Mouse (Mus musculus) liver, postnatal 0 days (tissue): ENCODE results near the gene Pik3c2g. TPM values are rescaled to one million over a fixed set of nuclear protein-coding genes. Genes with fewer than 3 reads are reported as not detected.

Experiments
- ATAC-seq: fragments of 200-750 bp; cut with Nextera tagmentation; 2 replicates; pipeline ENCODE4 v1.8.0; 2017; ENCODE audit warnings: mild to moderate bottlenecking, moderate library complexity
- DNase-seq: peaks from one replicate; pipeline ENCODE4 v3.0.0-alpha.2; 2016
- H3K27ac ChIP-seq: fragments of 300-500 bp; sonication (generic); 2 replicates; pipeline ENCODE4 v1.5.1; 2014; ENCODE audit warnings: antibody characterized with exemption, moderate library complexity, mild to moderate bottlenecking, low read depth
- H3K27me3 ChIP-seq: fragments of 300-500 bp; sonication (generic); 2 replicates; pipeline ENCODE4 v1.6.1; 2014; ENCODE audit warnings: low read length, control low read depth, mixed read lengths; ENCODE audit not compliant: insufficient read depth
- H3K36me3 ChIP-seq: fragments of 300-500 bp; sonication (generic); replicated peaks from 2 replicates; pipeline ENCODE4 v1.6.1; 2014; ENCODE audit warnings: mild to moderate bottlenecking, control low read depth, low read length, moderate library complexity, mixed read lengths; ENCODE audit not compliant: insufficient read depth
- H3K4me1 ChIP-seq: fragments of 300-500 bp; sonication (generic); 2 replicates; pipeline ENCODE4 v1.6.1; 2014; ENCODE audit warnings: antibody characterized with exemption, mild to moderate bottlenecking, control low read depth; ENCODE audit not compliant: insufficient read depth
- H3K4me2 ChIP-seq: fragments of 300-500 bp; sonication (generic); 2 replicates; pipeline ENCODE4 v1.6.1; 2014; ENCODE audit warnings: low read depth, mild to moderate bottlenecking, low read length, moderate library complexity, mixed read lengths
- H3K4me3 ChIP-seq: fragments of 300-500 bp; sonication (generic); 2 replicates; pipeline ENCODE4 v1.5.1; 2014; ENCODE audit warnings: low read depth, low read length
- H3K9ac ChIP-seq: fragments of 300-500 bp; sonication (generic); replicated peaks from 2 replicates; pipeline ENCODE4 v1.6.1; 2014; ENCODE audit warnings: mild to moderate bottlenecking, moderate library complexity
- H3K9me3 ChIP-seq: fragments of 300-500 bp; sonication (generic); 2 replicates; pipeline ENCODE4 v1.6.1; 2016; ENCODE audit warnings: mild to moderate bottlenecking, control low read depth, low read length, mixed read lengths
- CTCF ChIP-seq: sonication (generic); IDR thresholded peaks from 2 replicates; pipeline ENCODE4 v1.5.1; 2016; ENCODE audit warnings: antibody characterized with exemption, low read depth
- EP300 ChIP-seq: IDR thresholded peaks from 2 replicates; pipeline ENCODE4 v1.6.1; 2016; ENCODE audit warnings: antibody characterized with exemption, low read depth, mild to moderate bottlenecking
- WGBS: fragments of 180-500 bp; shearing (Covaris S2); extraction: QIAGEN DNeasy Blood & Tissue Kit; methylation state at CpG from one replicate; pipeline ENCODE4 v1.1.7; 2014; ENCODE audit not compliant: insufficient replicate concordance; 5-methylcytosine and 5-hydroxymethylcytosine counted together
- polyA plus RNA-seq: library from polyadenylated mRNA; unstranded; fragments of >200 nt; fragmentation: Nextera tagmentation; extraction: Ambion mirVana; gene quantifications from 2 replicates; pipeline ENCODE4 v1.2.1, GENCODE M21; 2015

The Pik3c2g gene
- polyA plus RNA-seq, 1 experiment from 2014 or later, result 5.6 TPM

- no peak for TF ChIP-seq CTCF
- TF ChIP-seq EP300, result no peak
- no peaks in the 10 kb centered on the region for H3K4me1 ChIP-seq
- no peak overlapping the region for H3K4me2 ChIP-seq
- no peaks in the 10 kb centered on the region for H3K36me3 ChIP-seq
- H3K27me3 ChIP-seq, result no peaks in the 10 kb centered on the region
- DNase-seq (no peak), ATAC-seq (no peak)
- no peak overlapping the region for H3K4me3 ChIP-seq
- no peak overlapping the region for H3K9ac ChIP-seq
- no peaks in the 10 kb centered on the region for H3K9me3 ChIP-seq
- 77% methylated on average over 3 of the region's 3 CpGs for WGBS
- no peak overlapping the region for H3K27ac ChIP-seq
Measured at GRCm38 (mm10) chr6:139718416-139718984, 131.5 kb downstream of the Pik3c2g start.

- Histone ChIP-seq H3K27me3 (no peaks in the 10 kb centered on the region), H3K4me1 (no peaks in the 10 kb centered on the region), H3K4me2 (no peak overlapping the region), H3K9me3 (no peaks in the 10 kb centered on the region), H3K4me3 (no peak overlapping the region), H3K36me3 (no peaks in the 10 kb centered on the region), H3K27ac (no peak overlapping the region), H3K9ac (no peak overlapping the region)
- no peak for ATAC-seq
- TF ChIP-seq CTCF (no peak), EP300 (no peak)
- WGBS, result 82% methylated on average over 13 of the region's 13 CpGs
- DNase-seq, result no peak
Measured at GRCm38 (mm10) chr6:139719639-139720221, 132.7 kb downstream of the Pik3c2g start.

- no peak overlapping the region for H3K27ac ChIP-seq
- WGBS, result 70% methylated on average over 9 of the region's 9 CpGs
- DNase-seq (no peak), ATAC-seq (no peak)
- no peak for TF ChIP-seq CTCF
- TF ChIP-seq EP300, result no peak
- no peaks in the 10 kb centered on the region for H3K4me1 ChIP-seq
- no peak overlapping the region for H3K4me2 ChIP-seq
- no peaks in the 10 kb centered on the region for H3K9me3 ChIP-seq
- no peaks in the 10 kb centered on the region for H3K36me3 ChIP-seq
- H3K27me3 ChIP-seq, result no peaks in the 10 kb centered on the region
- no peak overlapping the region for H3K4me3 ChIP-seq
- no peak overlapping the region for H3K9ac ChIP-seq
Measured at GRCm38 (mm10) chr6:139735708-139736626, 148.9 kb downstream of the Pik3c2g start.

GRCm38 (mm10) chr6:139738350-139738749, 151.3 kb downstream of the Pik3c2g start:
- H3K4me2 ChIP-seq, result no peak overlapping the region
- H3K27ac ChIP-seq, result no peak overlapping the region
- no peak overlapping the region for H3K9ac ChIP-seq
- no peaks in the 10 kb centered on the region for H3K36me3 ChIP-seq
- 71% methylated on average over 5 of the region's 5 CpGs for WGBS
- H3K4me3 ChIP-seq, result no peak overlapping the region
- H3K27me3 ChIP-seq, result no peaks in the 10 kb centered on the region
- TF ChIP-seq CTCF, result no peak
- no peak for TF ChIP-seq EP300
- H3K9me3 ChIP-seq, result no peaks in the 10 kb centered on the region
- H3K4me1 ChIP-seq, result no peaks in the 10 kb centered on the region
- DNase-seq, result no peak
- no peak for ATAC-seq

- TF ChIP-seq CTCF, result no peak
- ATAC-seq (no peak), DNase-seq (no peak)
- Histone ChIP-seq H3K27ac (no peak overlapping the region), H3K9me3 (peaks cover 2% of the 10 kb centered on the region; the same call in 1 of the 2 replicates), H3K4me2 (no peak overlapping the region), H3K9ac (no peak overlapping the region), H3K27me3 (no peaks in the 10 kb centered on the region), H3K36me3 (no peaks in the 10 kb centered on the region; the same call in 1 of the 2 replicates), H3K4me3 (no peak overlapping the region), H3K4me1 (no peaks in the 10 kb centered on the region)
- WGBS, result 70% methylated on average over 12 of the region's 12 CpGs
Measured at GRCm38 (mm10) chr6:139742693-139743432, 155.8 kb downstream of the Pik3c2g start.
